Mouse (Mus musculus): ENCODE measurements around the gene Dtx1. TPM values are rescaled to one million over a fixed set of nuclear protein-coding genes. Genes with fewer than 3 reads are reported as not detected.

Gene Dtx1
- polyA plus RNA-seq, 1 experiment from 2014 or later: 0.30 TPM

GRCm38 (mm10) chr5:120653873-120654272 lies 57.9 kb downstream of the Dtx1 start:
- CTCF ChIA-PET: no interaction called here
- in situ Hi-C loops (cut with MboI; ENCODE audit: low pct_unique_long_range_greater_than_20kb): no loop called here
- no peak for DNase-seq (ENCODE audit: low read depth, low spot score)
- ATAC-seq: no peak
- TF ChIP-seq CTCF (IDR thresholded peaks at IDR 0.05): no peak
- POLR2A ChIA-PET: no interaction called here
- no peaks in the 10 kb centered on the region for H3K27me3 ChIP-seq

- H3K27me3 ChIP-seq: no peaks in the 10 kb centered on the region
- ChIA-PET POLR2A (no interaction called here), CTCF (interaction anchor here (2.2 kb wide), 1 partner anchor 33 kb away, joined by 8 read pairs; no protein-coding TSS in a partner anchor)
- ATAC-seq (no peak), DNase-seq (ENCODE audit: low read depth, low spot score) (no peak)
- in situ Hi-C loops (cut with MboI; ENCODE audit: low pct_unique_long_range_greater_than_20kb): no loop called here
- no peak for TF ChIP-seq CTCF (IDR thresholded peaks at IDR 0.05)
These were observed 58.6 kb downstream of the Dtx1 start for GRCm38 (mm10) chr5:120652915-120653701.

GRCm38 (mm10) chr5:120651230-120651629 lies 60.5 kb downstream of the Dtx1 start:
- no peak for TF ChIP-seq CTCF (IDR thresholded peaks at IDR 0.05)
- DNase-seq (ENCODE audit: low read depth, low spot score): no peak
- ChIA-PET POLR2A (interaction anchor here (0.6 kb wide), 1 partner anchor 437 kb away, joined by 3 read pairs; no protein-coding TSS in a partner anchor), CTCF (interaction anchor here (1.7 to 2.2 kb wide), 2 partner anchors 31 to 33 kb away, joined by 4 to 8 read pairs; no protein-coding TSS in a partner anchor)
- in situ Hi-C loops (cut with MboI; ENCODE audit: low pct_unique_long_range_greater_than_20kb): no loop called here
- ATAC-seq: no peak
- H3K27me3 ChIP-seq: no peaks in the 10 kb centered on the region

GRCm38 (mm10) chr5:120649938-120650337 lies 61.8 kb downstream of the Dtx1 start:
- CTCF ChIA-PET: no interaction called here
- in situ Hi-C loops (cut with MboI; ENCODE audit: low pct_unique_long_range_greater_than_20kb): no loop called here
- no peak for TF ChIP-seq CTCF (IDR thresholded peaks at IDR 0.05)
- DNase-seq (ENCODE audit: low read depth, low spot score) (no peak), ATAC-seq (no peak)
- no peaks in the 10 kb centered on the region for H3K27me3 ChIP-seq
- POLR2A ChIA-PET: no interaction called here

GRCm38 (mm10) chr5:120649374-120649933 lies 62.3 kb downstream of the Dtx1 start:
- DNase-seq (ENCODE audit: low read depth, low spot score) (no peak), ATAC-seq (no peak)
- ChIA-PET POLR2A (interaction anchor here (0.5 to 0.8 kb wide), 2 partner anchors 19 to 161 kb away, joined by 3 to 5 read pairs; no protein-coding TSS in a partner anchor), CTCF (interaction anchor here (0.9 to 2.2 kb wide), 5 partner anchors 13 to 33 kb away, joined by 3 to 20 read pairs (median 3); no protein-coding TSS in a partner anchor)
- no peaks in the 10 kb centered on the region for H3K27me3 ChIP-seq
- in situ Hi-C loops (cut with MboI; ENCODE audit: low pct_unique_long_range_greater_than_20kb): no loop called here
- no peak for TF ChIP-seq CTCF (IDR thresholded peaks at IDR 0.05)

GRCm38 (mm10) chr5:120648569-120649373 lies 63.0 kb downstream of the Dtx1 start, which contains the start of gene Rasal1:
TSS of gene Rasal1 (plus strand) at chr5:120648812.
- DNase-seq (ENCODE audit: low read depth, low spot score) (no peak), ATAC-seq (peak; percentile 38)
- peak; percentile 88 for TF ChIP-seq CTCF (IDR thresholded peaks at IDR 0.05)
- POLR2A ChIA-PET: interaction anchor here (0.5 to 0.8 kb wide), 3 partner anchors 18 to 225 kb away, joined by 3 to 5 read pairs (median 3); no protein-coding TSS in a partner anchor
- no peaks in the 10 kb centered on the region for H3K27me3 ChIP-seq
- CTCF ChIA-PET: interaction anchor here (0.9 to 2.2 kb wide), 6 partner anchors 13 to 32 kb away, joined by 3 to 20 read pairs (median 3); no protein-coding TSS in a partner anchor
- in situ Hi-C loops (cut with MboI; ENCODE audit: low pct_unique_long_range_greater_than_20kb): no loop called here

- H3K27me3 ChIP-seq: no peaks in the 10 kb centered on the region
- no peak for ATAC-seq
- DNase-seq (ENCODE audit: low read depth, low spot score): no peak
- POLR2A ChIA-PET: no interaction called here
- in situ Hi-C loops (cut with MboI; ENCODE audit: low pct_unique_long_range_greater_than_20kb): no loop called here
- TF ChIP-seq CTCF (IDR thresholded peaks at IDR 0.05): no peak
- CTCF ChIA-PET: interaction anchor here (1.2 to 2.2 kb wide), 3 partner anchors 18 to 32 kb away, joined by 3 to 20 read pairs (median 3); no protein-coding TSS in a partner anchor
These were observed 63.8 kb downstream of the Dtx1 start for GRCm38 (mm10) chr5:120647814-120648491.

- no peak for ATAC-seq
- no peak for TF ChIP-seq CTCF (IDR thresholded peaks at IDR 0.05)
- POLR2A ChIA-PET: no interaction called here
- CTCF ChIA-PET: interaction anchor here (1.2 to 2.2 kb wide), 3 partner anchors 19 to 32 kb away, joined by 3 to 20 read pairs (median 3); no protein-coding TSS in a partner anchor
- no peak for DNase-seq (ENCODE audit: low read depth, low spot score)
- no peaks in the 10 kb centered on the region for H3K27me3 ChIP-seq
- in situ Hi-C loops (cut with MboI; ENCODE audit: low pct_unique_long_range_greater_than_20kb): no loop called here
These were observed 64.4 kb downstream of the Dtx1 start for GRCm38 (mm10) chr5:120647361-120647760.

GRCm38 (mm10) chr5:120645851-120646250 lies 65.9 kb downstream of the Dtx1 start:
- DNase-seq (ENCODE audit: low read depth, low spot score): no peak
- no peaks in the 10 kb centered on the region for H3K27me3 ChIP-seq
- no peak for ATAC-seq
- in situ Hi-C loops (cut with MboI; ENCODE audit: low pct_unique_long_range_greater_than_20kb): no loop called here
- ChIA-PET POLR2A (no interaction called here), CTCF (interaction anchor here (0.7 to 1.3 kb wide), 2 partner anchors 11 to 30 kb away, joined by 3 read pairs; no protein-coding TSS in a partner anchor)
- no peak for TF ChIP-seq CTCF (IDR thresholded peaks at IDR 0.05)

- CTCF ChIA-PET: no interaction called here
- no peak for DNase-seq (ENCODE audit: low read depth, low spot score)
These were observed 67.5 kb downstream of the Dtx1 start for GRCm38 (mm10) chr5:120644227-120644626.

More at GRCm38 (mm10) chr5:120644227-120644626, 67.5 kb downstream of the Dtx1 start:
- TF ChIP-seq CTCF (IDR thresholded peaks at IDR 0.05): no peak
- ATAC-seq: no peak
- no peaks in the 10 kb centered on the region for H3K27me3 ChIP-seq
- POLR2A ChIA-PET: no interaction called here
- in situ Hi-C loops (cut with MboI; ENCODE audit: low pct_unique_long_range_greater_than_20kb): no loop called here
